Mouse (Mus musculus) c-Kit-negative CD71-positive TER-119-positive erythroid progenitor cells, embryonic 14.5 days (primary cell): ENCODE measurements around the gene Galnt5.

Experiments
- DNase-seq: peaks from one replicate; pipeline ENCODE4 v3.0.0-alpha.2; 2013; ENCODE audit warnings: low read depth, low spot score

Galnt5 gene

DNA sequence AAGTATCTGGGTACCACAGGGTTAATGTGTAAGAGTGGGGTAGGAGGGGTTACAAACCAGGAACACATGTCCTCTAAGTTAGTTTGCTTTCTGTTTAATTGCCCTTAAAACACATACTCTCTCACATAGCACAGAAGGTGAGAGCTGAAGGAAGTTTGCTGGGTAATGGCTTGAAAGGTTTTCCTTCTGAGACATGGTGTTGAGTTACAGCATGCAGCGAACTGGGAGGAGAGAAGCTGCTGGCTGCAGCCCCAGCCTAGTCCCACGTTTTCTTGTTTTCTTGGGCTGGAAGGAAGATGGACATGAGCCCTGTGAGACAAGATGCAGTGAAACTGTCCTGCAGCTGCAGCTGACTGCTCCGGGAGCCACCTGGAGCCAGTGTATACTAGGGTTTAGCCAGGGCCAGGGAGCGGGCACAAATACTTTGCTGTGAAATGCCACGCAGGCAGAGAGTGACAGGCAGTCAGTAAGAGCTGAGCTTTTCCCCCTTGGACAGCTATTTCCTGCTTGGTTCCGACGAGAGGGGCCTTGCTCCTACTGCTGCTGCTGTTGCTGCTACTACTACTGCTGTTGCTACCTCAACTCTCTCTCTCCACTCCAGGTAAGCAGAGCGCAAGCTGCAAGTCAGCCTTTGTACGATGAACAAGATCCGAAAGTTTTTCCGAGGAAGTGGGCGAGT, at the start of gene Galnt5:
Gene Galnt5 (plus strand): TSS at position 133 of the 679 bp plus-strand sequence.
- no peak for DNase-seq

DNA sequence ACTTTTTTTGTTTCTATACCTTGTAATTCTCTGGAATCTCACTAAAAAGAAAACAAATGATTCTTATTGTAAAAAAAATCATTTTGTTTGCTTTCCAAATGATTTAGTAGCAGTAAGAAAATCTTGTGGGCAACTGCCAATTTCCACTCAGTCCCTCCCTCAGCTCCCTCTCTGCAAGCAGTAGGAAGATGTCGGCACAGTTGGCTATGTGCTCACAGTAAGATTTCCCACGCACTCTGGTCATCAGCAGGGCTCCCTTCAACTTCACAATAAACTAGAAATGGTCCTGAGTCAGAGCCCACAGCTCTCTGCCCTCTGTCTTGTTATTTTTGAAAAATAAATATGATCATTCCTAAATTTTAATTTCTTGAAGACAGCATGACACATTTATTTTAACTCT, 46.1 kb upstream of the Galnt5 start:
- no peak for DNase-seq

DNA sequence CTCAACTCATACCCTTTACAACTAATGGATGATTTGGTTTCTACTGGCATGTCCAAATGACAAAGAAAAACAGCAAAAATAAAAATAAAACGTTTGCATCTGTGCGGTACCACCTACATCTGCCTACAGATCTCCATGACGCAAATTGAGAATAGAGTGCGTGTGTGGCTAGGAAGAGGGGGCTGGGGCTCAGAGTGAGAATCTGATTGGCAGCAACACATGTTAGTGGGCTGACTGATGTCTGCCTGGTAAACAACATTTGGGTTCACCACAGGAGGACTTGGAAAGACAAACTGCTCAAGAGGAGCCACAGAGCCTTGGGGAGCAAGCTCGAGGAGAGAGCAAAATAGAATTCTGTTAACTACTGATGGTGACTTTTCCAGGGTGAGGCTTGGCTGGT, 36.9 kb upstream of the Galnt5 start:
- DNase-seq = no peak

DNA sequence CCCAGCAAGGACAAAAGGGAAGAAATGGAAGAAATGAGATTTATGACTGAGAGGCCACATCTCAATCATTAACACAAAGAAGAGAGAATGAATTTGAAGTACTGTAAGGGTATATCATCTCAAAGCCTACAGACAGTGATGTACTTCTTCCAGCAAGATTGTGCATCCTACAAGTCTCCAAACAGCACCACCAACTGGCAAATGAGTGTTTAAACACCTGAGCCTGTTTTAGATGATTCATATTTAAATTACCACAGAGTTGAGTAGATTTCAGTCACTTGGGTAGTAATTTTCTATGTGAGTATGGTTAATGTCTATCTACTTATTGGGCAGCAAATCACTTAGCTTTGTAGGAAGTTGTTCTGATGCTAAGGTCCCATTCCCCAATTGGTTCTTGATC, 15.4 kb upstream of the Galnt5 start:
- DNase-seq = no peak

DNA sequence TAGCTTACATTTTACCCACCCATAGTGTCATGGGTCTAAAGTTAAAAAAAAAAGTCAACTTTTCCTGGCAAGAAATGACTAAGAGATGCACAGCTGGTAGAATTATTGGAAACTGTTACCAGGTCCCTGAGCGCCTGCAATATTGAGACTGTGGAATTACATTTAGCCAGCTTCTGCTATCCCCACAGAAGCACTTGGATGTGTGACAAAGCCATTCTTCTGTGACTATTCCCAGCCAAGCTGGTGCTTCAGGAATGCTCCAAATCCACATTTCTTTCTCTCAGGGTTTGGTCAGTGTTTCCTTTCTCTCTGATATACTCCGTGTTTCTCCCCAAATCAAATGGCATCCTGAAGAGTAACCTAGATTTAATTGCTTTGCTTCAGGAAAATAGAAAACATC, 6.6 kb upstream of the Galnt5 start:
- no peak for DNase-seq

DNA sequence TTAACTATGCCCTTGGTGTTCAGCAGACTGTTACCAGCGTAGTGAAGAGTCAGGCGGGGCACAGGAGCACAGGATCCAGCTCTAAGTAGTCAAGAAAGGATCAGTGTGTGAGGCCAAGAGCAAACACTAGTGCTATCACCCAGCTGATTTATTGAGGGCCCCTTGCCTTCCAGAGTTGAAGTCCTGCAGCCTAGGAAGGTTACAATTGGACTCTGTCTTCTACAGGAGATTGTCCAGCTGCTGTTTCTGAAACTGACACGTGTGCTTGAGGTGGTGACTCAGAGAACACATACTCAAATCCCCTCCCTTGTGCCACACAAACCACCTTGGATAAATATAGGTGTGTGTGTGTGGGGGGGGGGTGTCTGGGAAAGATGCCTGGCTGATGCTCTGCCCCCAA, 3.8 kb downstream of the Galnt5 start:
- no peak for DNase-seq

DNA sequence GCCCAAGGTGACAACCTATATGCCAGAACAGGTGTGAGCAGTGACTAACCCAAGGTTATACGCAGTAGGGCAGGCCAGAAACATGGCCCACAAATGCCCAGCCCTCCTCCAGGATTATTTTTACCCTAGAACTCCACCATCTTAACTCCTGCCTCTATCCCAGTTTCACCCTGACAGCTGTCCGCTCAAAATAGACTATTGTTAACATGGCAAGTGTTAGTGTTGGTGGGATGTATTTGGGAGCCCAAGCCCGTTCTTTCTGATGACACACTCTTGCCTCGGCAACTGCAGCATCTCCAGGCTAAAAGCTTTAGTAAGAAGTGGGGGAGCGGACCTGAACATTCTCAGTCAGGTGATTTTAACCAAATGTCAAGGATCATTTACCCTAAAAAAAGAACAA, 9.4 kb downstream of the Galnt5 start:
- DNase-seq = no peak

DNA sequence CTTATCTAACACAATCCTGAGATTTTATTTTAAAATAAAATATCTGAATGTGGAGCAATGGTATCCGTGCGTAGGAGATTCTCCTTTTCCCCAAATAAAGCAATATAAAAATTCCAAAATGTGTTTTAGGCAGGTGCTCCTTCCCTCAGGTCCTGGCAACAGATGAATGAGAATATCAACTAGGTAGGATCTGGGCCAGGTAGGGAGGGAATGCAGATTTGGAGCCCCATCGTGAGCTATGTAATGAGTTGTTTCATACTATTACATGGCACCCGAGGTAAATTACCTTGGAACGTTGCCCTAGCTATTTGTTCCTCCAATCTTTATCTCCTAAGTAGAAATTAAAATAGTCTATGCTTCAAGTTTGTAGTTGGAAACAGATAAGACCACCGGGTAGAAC, 25.9 kb downstream of the Galnt5 start:
- DNase-seq = no peak

DNA sequence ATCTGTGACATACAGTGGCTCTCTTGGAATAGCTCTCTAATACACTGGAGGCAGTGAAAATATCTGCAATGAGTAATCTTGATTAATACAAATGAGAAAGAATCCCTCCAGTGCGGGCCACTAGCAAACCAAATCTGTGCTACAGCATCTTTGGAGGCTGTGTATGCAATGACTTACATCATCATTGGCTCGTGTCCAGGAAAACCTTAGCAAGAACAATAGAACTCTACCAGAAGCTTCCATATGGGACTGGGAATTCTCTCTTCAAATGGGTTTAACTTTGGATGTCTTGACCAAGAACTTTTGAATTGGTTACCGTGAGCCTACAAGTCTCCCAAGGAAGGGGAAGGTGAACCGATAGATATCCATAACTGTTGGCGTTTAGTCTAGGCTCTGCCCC, 29.1 kb downstream of the Galnt5 start:
- no peak for DNase-seq

DNA sequence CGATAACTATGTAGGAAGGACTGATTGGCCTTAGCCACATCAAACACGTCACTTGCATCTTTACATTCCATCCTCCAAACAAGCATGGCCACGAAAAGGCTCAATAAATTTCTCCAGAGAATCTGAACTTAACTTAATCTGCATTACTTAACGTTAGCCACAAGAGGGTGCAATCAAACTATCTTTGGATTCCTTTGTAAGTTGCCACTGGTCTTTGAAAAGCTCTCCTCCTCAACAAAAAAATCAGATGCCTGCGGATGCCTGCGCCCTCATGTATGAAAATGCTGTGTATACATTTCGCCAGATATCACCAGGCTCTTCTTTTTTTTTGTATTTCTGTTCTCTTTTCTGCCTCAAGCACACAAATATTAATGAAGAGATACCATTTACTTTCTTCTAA, 31.7 kb downstream of the Galnt5 start:
- no peak for DNase-seq

DNA sequence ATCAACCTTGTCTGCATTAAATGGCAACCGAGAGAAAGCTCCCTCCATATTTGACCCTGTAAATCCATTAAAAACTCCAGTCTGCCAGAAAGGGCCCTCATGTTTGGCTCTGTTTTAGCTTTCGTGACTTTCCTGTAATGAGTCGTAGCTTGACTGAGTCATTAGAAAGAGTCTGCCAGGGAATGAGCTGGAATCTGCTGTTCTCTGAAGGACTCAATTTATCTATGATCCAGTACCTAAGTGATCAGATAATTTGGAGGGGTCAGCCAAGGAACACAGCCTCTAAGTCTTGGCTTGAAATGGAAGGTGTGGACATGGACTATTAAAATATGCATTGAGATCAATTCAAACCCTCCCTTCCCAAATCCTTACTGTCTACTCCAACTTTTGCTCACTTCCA, 33.7 kb downstream of the Galnt5 start:
- no peak for DNase-seq

DNA sequence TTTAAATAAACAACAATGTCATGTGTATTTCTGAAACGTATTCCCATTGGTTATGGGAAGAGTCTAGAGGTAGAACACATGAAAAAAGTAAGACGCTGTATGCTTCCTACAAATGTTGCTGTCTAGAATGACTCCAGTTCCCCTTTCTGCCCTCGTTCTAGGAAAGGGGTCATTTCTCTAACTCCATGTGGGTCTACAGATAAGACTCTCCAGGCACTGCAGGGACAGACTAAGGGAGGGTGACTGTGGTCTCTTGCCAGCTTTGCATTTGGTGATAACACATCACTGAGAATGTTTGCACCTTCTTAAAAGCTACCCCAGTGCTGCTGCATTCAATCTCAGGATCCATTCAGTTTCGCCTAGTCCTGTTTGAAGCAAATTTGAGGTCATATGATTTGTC, 38.0 kb downstream of the Galnt5 start:
- no peak for DNase-seq

DNA sequence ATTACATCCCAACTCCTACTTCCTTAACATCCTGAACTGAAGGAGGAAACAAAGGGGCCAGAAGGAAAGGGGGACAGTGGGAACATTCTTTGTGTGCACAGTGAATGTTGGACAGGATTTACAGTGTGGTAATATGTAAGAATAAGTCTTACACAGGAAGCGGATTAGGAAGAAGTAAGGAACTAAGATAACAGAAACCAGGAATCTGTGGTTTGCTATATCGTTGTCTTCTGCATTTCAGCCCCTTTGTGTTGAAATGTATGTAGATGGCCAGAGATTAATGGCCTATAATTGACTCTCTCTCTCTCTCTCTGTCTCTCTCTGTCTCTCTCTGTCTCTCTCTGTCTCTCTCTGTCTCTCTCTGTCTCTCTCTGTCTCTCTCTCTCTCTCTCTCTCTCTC, 39.2 kb downstream of the Galnt5 start:
- DNase-seq = no peak

DNA sequence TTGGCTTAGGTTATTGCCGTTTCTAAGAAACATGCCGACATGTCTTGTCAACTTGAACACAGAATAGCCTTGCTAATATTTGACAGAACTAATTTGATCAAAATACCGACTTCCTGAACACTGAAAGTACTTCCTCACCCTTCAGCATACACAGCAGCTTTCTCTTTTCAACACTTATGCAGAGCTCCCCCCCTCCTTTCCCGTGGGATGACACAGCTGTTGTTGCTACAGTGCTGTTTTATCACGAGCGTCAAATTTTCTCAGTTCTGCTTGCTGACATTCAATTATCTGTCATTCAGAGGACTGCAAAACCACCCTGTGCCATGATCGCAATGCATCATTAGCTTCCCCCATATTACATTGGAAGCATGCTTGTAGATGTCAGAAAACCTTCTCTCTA, 44.2 kb downstream of the Galnt5 start:
- no peak for DNase-seq

DNA sequence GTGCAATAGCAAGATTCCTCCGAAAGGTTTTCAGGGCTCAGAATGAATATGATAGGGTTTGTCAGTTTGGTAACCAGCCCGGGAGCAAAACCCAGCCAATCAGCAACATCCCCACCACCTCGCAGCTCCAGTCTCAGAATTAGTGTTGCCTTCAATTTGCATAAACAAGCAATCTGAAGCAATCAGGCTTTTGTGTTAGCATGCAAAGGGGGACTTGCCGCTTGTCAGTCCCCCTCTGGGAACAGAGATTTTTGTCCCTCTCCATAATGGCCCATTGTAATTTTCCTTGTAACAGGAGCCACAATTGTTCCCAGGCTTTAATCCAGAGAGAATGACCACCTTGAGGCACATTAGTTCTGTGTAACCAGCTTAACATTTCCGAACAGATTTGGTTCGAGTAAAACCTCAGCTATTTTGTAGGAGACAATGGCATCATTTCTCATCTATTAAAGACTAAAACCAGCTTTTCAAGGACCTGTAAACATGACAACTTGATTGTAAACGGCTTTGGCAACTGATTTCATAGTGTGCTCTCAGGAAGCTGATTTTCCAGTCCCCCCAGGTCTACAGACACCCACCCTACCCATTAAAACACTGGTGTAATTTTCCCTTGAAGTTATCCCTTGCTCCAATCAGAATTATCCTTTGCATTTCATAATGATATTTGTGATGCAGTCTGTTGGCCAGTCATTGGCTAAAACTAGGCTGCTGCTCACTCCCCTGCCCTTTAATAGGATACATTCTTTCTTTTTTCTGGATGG, 55.3 kb downstream of the Galnt5 start, which contains the start of gene Ermn:
Gene Ermn (minus strand): TSS at position 44 of the 761 bp plus-strand sequence.
- no peak for DNase-seq

DNA sequence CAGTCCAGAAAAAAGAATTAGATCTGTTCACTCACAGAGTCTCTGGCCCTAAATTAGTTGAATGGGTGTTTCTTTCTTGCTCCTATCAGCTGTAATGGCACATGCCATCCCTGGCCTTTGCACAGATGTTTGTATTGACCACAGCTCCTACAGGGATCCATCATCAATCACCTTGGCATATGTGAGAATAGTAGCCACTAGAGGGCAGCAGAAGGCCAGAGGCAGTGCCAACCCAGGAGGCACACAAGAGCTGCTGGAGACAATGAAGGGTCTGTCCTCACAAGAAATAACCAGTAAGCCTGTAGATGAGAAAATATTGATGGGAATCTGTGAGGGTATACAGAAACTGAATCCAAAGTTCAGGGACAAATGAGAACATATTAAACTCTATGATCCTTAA, 57.7 kb downstream of the Galnt5 start:
- DNase-seq = peak; percentile 1

DNA sequence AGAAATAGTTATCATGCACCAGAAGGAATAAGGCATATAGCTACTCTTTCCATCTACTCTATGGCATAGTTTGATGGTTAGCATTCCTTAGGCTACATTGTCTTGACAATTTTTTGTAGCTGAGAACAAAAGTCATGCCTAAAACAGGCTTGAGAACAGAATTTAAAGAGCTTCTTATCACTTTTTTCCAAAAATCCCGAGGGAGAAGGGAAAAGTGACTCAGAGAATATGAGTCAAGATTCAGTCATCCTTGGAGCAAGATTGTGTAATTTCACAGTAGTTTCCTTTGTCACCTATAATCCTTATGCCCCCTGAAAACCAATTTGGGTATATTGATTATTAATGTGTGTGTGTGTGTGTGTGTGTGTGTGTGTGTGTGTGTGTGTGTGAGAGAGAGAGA, 82.2 kb downstream of the Galnt5 start:
- DNase-seq = no peak

DNA sequence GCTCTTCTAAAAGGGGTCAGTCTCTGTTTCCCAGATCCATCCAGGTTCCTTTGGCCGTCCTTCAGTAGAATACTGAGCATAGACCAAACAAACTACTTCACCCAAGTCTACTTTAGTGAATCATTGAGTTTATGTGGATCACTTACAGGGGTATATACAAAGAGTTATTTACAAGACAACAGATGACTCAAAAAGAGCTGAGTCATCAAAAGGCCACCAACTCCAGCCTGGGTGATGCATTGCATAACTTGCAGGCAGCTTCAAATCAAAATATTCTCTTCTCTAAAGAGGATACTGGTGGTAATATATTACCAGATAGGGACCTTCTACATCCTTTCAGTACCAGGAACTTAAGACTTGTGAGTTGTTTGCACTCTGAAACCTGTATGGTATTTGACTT, 88.7 kb downstream of the Galnt5 start:
- DNase-seq = no peak

DNA sequence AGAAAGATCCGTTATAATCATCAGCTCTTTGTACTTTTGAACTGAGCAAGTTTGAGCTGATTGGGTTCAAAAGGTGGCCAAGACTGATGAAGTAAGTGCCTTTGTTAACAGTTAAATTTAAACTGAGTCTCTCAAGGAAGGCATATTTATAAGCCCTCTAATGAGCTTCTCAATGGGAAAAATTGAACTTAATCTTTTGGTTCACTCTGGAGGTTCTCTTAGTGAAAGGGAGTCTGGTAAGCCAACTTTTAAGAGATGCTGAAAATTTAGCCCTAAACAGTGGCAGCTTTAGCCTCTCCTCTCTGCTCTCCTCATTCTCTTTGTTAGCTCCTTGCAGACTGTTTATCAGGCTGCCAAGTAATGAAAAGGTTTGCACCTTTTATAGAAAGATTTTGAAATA, 97.1 kb downstream of the Galnt5 start:
- no peak for DNase-seq
